8 mouse cellular contexts compared by ENCODE assay signal in the genomic region with DNA sequence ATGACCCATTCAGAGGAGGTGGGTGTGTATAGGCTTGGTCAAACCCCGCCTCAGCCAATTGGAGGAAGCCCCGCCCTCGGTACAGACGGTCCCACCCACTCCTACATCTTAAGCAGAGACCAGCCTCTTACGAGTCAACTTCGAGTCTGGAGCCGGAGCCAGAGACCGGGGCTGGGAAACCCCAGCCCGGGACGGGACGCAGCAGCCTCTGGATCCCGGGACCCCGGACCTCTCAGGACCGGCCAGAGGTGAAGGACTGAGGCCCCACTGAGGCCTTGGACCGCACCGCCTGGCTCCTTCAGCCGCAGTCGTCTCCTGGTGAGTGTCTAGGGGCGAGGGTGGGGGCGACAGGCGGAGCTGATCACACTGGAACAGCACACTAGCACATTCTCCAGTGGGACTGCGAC. TPM values are rescaled to one million over a fixed set of nuclear protein-coding genes. Genes with fewer than 3 reads are reported as not detected.
DNase-seq lines count a peak whose midpoint lies in the region; ATAC-seq and TF ChIP-seq lines count a peak whose summit lies in the region.

Vasn (plus strand) TSS at position 111 of the 407 bp plus-strand sequence.
Dnaja3 (plus strand) TSS at position 159 of the 407 bp plus-strand sequence.

- peak; percentile 90 for ATAC-seq in forebrain, embryonic 13.5 days
- peak; percentile 83 for ATAC-seq in heart, embryonic 16.5 days (replicated peaks; ENCODE audit: extremely low read depth, insufficient read depth, low FRiP score)
- peak; percentile 93 for ATAC-seq in liver, embryonic 14.5 days (ENCODE audit: insufficient read depth)
- ATAC-seq in neural tube, embryonic 12.5 days (ENCODE audit: low FRiP score, low read depth), result peak; percentile 95
- ATAC-seq in stomach, postnatal 0 days (ENCODE audit: low FRiP score, low TSS enrichment), result peak; percentile 91

- no peak within 1 kb of the TSS for H3K27ac ChIP-seq in forebrain, embryonic 13.5 days
- peak within 1 kb of the TSS; percentile 94 for H3K27ac ChIP-seq in heart, embryonic 16.5 days (ENCODE audit: low read length)
- H3K27ac ChIP-seq in liver, embryonic 14.5 days, result no peak within 1 kb of the TSS; the same call in 1 of the 2 replicates
- peak within 1 kb of the TSS; percentile 29 for H3K27ac ChIP-seq in neural tube, embryonic 12.5 days
- peak within 1 kb of the TSS; percentile 94 for H3K27ac ChIP-seq in stomach, postnatal 0 days (replicated peaks)

- H3K4me3 ChIP-seq in forebrain, embryonic 13.5 days, result peak within 1 kb of the TSS; percentile 47
- H3K4me3 ChIP-seq in heart, embryonic 16.5 days (ENCODE audit: low read length), result peak within 1 kb of the TSS; percentile 86
- H3K4me3 ChIP-seq in liver, embryonic 14.5 days (ENCODE audit: insufficient read depth in 1 of 2, low read depth in 2 of 2, low read length in 2 of 2), result peak within 1 kb of the TSS; percentile 53 to 57
- peak within 1 kb of the TSS; percentile 57 for H3K4me3 ChIP-seq in neural tube, embryonic 12.5 days
- peak within 1 kb of the TSS; percentile 69 for H3K4me3 ChIP-seq in stomach, postnatal 0 days (ENCODE audit: low read depth, low read length)

- peak; percentile 20 to 37 for DNase-seq in thymus, postnatal 10 days (ENCODE audit: low spot score in 2 of 2)
- no peak for DNase-seq in thymus, postnatal 36 days
- DNase-seq in kidney, postnatal 36 days, result peak; percentile 95 to 97
- peak; percentile 75 to 76 (median 75) for DNase-seq in liver, embryonic 14.5 days (ENCODE audit: low read depth in 3 of 3, low spot score in 3 of 3)
- peak; percentile 93 for DNase-seq in stomach, postnatal 0 days (ENCODE audit: low spot score)

- H3K4me1 ChIP-seq in forebrain, embryonic 13.5 days, result peaks cover 53% of the 10 kb centered on the region
- H3K4me1 ChIP-seq in heart, embryonic 16.5 days (ENCODE audit: control insufficient read depth, insufficient read depth, low read length), result peaks cover 64% of the 10 kb centered on the region
- H3K4me1 ChIP-seq in liver, embryonic 14.5 days (replicated peaks; ENCODE audit: control insufficient read depth in 2 of 2, insufficient read depth in 2 of 2, low read length in 1 of 2), result peaks cover 10 to 22% of the 10 kb centered on the region in 2 experiments
- H3K4me1 ChIP-seq in neural tube, embryonic 12.5 days, result peaks cover 33% of the 10 kb centered on the region
- H3K4me1 ChIP-seq in stomach, postnatal 0 days (replicated peaks; ENCODE audit: control insufficient read depth, insufficient read depth), result peaks cover 23% of the 10 kb centered on the region

- no peaks in the 10 kb centered on the region for H3K27me3 ChIP-seq in forebrain, embryonic 13.5 days
- no peaks in the 10 kb centered on the region for H3K27me3 ChIP-seq in heart, embryonic 16.5 days (ENCODE audit: control insufficient read depth, insufficient read depth, low read length)
- no peaks in the 10 kb centered on the region for H3K27me3 ChIP-seq in liver, embryonic 14.5 days (ENCODE audit: control insufficient read depth, insufficient read depth, low read length)
- no peaks in the 10 kb centered on the region for H3K27me3 ChIP-seq in neural tube, embryonic 12.5 days (replicated peaks)
- no peaks in the 10 kb centered on the region for H3K27me3 ChIP-seq in stomach, postnatal 0 days (ENCODE audit: control insufficient read depth, insufficient read depth, low read length)

- H3K9ac ChIP-seq in forebrain, embryonic 13.5 days, result peak within 1 kb of the TSS; percentile 68
- H3K9ac ChIP-seq in heart, embryonic 16.5 days (ENCODE audit: low read length), result peak within 1 kb of the TSS; percentile 91
- peak within 1 kb of the TSS; percentile 62 for H3K9ac ChIP-seq in liver, embryonic 14.5 days (replicated peaks)
- H3K9ac ChIP-seq in neural tube, embryonic 12.5 days, result peak within 1 kb of the TSS; percentile 62
- H3K9ac ChIP-seq in stomach, postnatal 0 days (ENCODE audit: low read length), result peak within 1 kb of the TSS; percentile 82

- no peaks in the 10 kb centered on the region for H3K9me3 ChIP-seq in forebrain, embryonic 13.5 days (replicated peaks)
- H3K9me3 ChIP-seq in heart, embryonic 16.5 days (replicated peaks; ENCODE audit: control insufficient read depth, low read length), result no peaks in the 10 kb centered on the region
- H3K9me3 ChIP-seq in liver, embryonic 14.5 days (ENCODE audit: control insufficient read depth, low read length), result no peaks in the 10 kb centered on the region
- no peaks in the 10 kb centered on the region for H3K9me3 ChIP-seq in neural tube, embryonic 12.5 days
- H3K9me3 ChIP-seq in stomach, postnatal 0 days (ENCODE audit: control insufficient read depth, low read length), result no peaks in the 10 kb centered on the region

- no peaks in the 10 kb centered on the region for H3K36me3 ChIP-seq in forebrain, embryonic 13.5 days (ENCODE audit: poor library complexity, severe bottlenecking)
- H3K36me3 ChIP-seq in heart, embryonic 16.5 days (ENCODE audit: control insufficient read depth, insufficient read depth), result no peaks in the 10 kb centered on the region
- no peaks in the 10 kb centered on the region for H3K36me3 ChIP-seq in liver, embryonic 14.5 days (replicated peaks; ENCODE audit: control insufficient read depth, insufficient read depth, low read depth)
- peaks cover 3% of the 10 kb centered on the region; the same call in 1 of the 2 replicates for H3K36me3 ChIP-seq in neural tube, embryonic 12.5 days
- H3K36me3 ChIP-seq in stomach, postnatal 0 days (ENCODE audit: control insufficient read depth, insufficient read depth, low read length), result no peaks in the 10 kb centered on the region; the same call in 1 of the 2 replicates

- WGBS in forebrain, embryonic 13.5 days, result 1% methylated on average over 22 of the region's 22 CpGs
- WGBS in heart, embryonic 16.5 days, result under 1% methylated on average over 22 of the region's 22 CpGs
- WGBS in liver, embryonic 14.5 days (ENCODE audit: insufficient replicate concordance), result under 1% methylated on average over 22 of the region's 22 CpGs
- WGBS in neural tube, embryonic 12.5 days, result under 1% methylated on average over 22 of the region's 22 CpGs
- 3% methylated on average over 22 of the region's 22 CpGs for WGBS in stomach, postnatal 0 days

- H3K4me2 ChIP-seq in forebrain, embryonic 13.5 days, result peak within 1 kb of the TSS; percentile 78
- peak within 1 kb of the TSS; percentile 94 for H3K4me2 ChIP-seq in heart, embryonic 16.5 days (ENCODE audit: low read depth, low read length)
- H3K4me2 ChIP-seq in liver, embryonic 14.5 days (ENCODE audit: low read depth), result peak within 1 kb of the TSS; percentile 87
- peak within 1 kb of the TSS; percentile 90 for H3K4me2 ChIP-seq in neural tube, embryonic 12.5 days (replicated peaks)
- H3K4me2 ChIP-seq in stomach, postnatal 0 days (replicated peaks; ENCODE audit: low read depth), result peak within 1 kb of the TSS; percentile 83

- no peak for TF ChIP-seq EP300 in liver, embryonic 14.5 days (IDR thresholded peaks at IDR 0.05; ENCODE audit: low read depth)
- TF ChIP-seq EP300 in stomach, postnatal 0 days (optimal IDR thresholded peaks at IDR 0.05), result no peak

- no peak for TF ChIP-seq CTCF in liver, embryonic 14.5 days (IDR thresholded peaks at IDR 0.05; ENCODE audit: low read depth)
- TF ChIP-seq CTCF in stomach, postnatal 0 days (IDR thresholded peaks at IDR 0.05; ENCODE audit: low read depth), result no peak

RNA-seq across cellular contexts. Expression of gene Vasn, which starts in this region (rescaled TPM):
- 2.3 and 2.7 TPM in 2 replicates for polyA plus RNA-seq in forebrain, embryonic 13.5 days (2015; fragmentation: Nextera tagmentation; extraction: Ambion mirVana)
- 15.7 and 17.2 TPM in 2 replicates for polyA plus RNA-seq in heart, embryonic 16.5 days (2015; fragmentation: Nextera tagmentation; extraction: Ambion mirVana)
- 2.5 and 2.9 TPM in 2 replicates for polyA plus RNA-seq in liver, embryonic 14.5 days (2012; rRNA removed)
- 1.2 TPM in 2 replicates for polyA plus RNA-seq in liver, embryonic 14.5 days (2014; fragmentation: Nextera tagmentation; extraction: Ambion mirVana)
- 10.9 and 11.3 TPM in 2 replicates for polyA plus RNA-seq in neural tube, embryonic 12.5 days (2016; fragmentation: Nextera tagmentation; extraction: Ambion mirVana)
- polyA plus RNA-seq in stomach, postnatal 0 days (2015; fragmentation: Nextera tagmentation; extraction: Ambion mirVana), result 8.8 and 9.6 TPM in 2 replicates

RNA-seq across cellular contexts. Expression of gene Dnaja3, which starts in this region (rescaled TPM):
- polyA plus RNA-seq in forebrain, embryonic 13.5 days (2015; fragmentation: Nextera tagmentation; extraction: Ambion mirVana), result 48.0 and 53.2 TPM in 2 replicates
- 87.5 and 88.7 TPM in 2 replicates for polyA plus RNA-seq in heart, embryonic 16.5 days (2015; fragmentation: Nextera tagmentation; extraction: Ambion mirVana)
- 13.6 and 18.8 TPM in 2 replicates for polyA plus RNA-seq in liver, embryonic 14.5 days (2012; rRNA removed)
- 34.1 and 37.3 TPM in 2 replicates for polyA plus RNA-seq in liver, embryonic 14.5 days (2014; fragmentation: Nextera tagmentation; extraction: Ambion mirVana)
- polyA plus RNA-seq in neural tube, embryonic 12.5 days (2016; fragmentation: Nextera tagmentation; extraction: Ambion mirVana), result 51.5 and 56.4 TPM in 2 replicates
- polyA plus RNA-seq in stomach, postnatal 0 days (2015; fragmentation: Nextera tagmentation; extraction: Ambion mirVana), result 47.0 and 49.2 TPM in 2 replicates

Comparison
In these comparisons a context has a peak if more than half of its experiments do, and no peak if none do; other contexts are left out.
1. DNase-seq: peak in thymus, postnatal 10 days (2 of 2), kidney, postnatal 36 days (2 of 2), liver, embryonic 14.5 days (3 of 3) and stomach, postnatal 0 days (single experiment); none in thymus, postnatal 36 days (0 of 2).
2. H3K27ac ChIP-seq: peak in heart, embryonic 16.5 days (single experiment), neural tube, embryonic 12.5 days (single experiment) and stomach, postnatal 0 days (single experiment); none in forebrain, embryonic 13.5 days (single experiment) and liver, embryonic 14.5 days (single experiment).
3. Peak in every context shown above with its lines, with median percentiles within 50 percentile points of each other: ATAC-seq, H3K4me2 ChIP-seq, H3K4me3 ChIP-seq and H3K9ac ChIP-seq.